Mouse (Mus musculus) regulatory T cell (primary cell): Measurements from ENCODE around the gene Upk1b.

Experiments used
- in situ Hi-C: fragments of 300-600 bp; cut with MboI, MseI; formaldehyde crosslinking; loops from one replicate; pipeline ENCODE4 v1.15.1; 2025; ENCODE audit warnings: high pct_unique_total_duplicates

The Upk1b gene

GRCm38 (mm10) chr16:38762401-38762800 is 37.7 kb downstream of the Upk1b start:
- in situ Hi-C loops, result no loop called here

GRCm38 (mm10) chr16:38761972-38762371 is 38.2 kb downstream of the Upk1b start:
- in situ Hi-C loops, result no loop called here

GRCm38 (mm10) chr16:38760834-38761375 is 39.2 kb downstream of the Upk1b start:
- in situ Hi-C loops, result no loop called here

GRCm38 (mm10) chr16:38760239-38760638 is 39.9 kb downstream of the Upk1b start:
- in situ Hi-C loops, result no loop called here

GRCm38 (mm10) chr16:38758104-38758861 is 41.8 kb downstream of the Upk1b start:
- in situ Hi-C loops, result no loop called here

- in situ Hi-C loops, result no loop called here
Measured at GRCm38 (mm10) chr16:38757626-38758025, 42.5 kb downstream of the Upk1b start.

GRCm38 (mm10) chr16:38756572-38756971 is 43.6 kb downstream of the Upk1b start:
- in situ Hi-C loops, result no loop called here

- in situ Hi-C loops, result no loop called here
Measured at GRCm38 (mm10) chr16:38756177-38756503, 44.0 kb downstream of the Upk1b start.

- in situ Hi-C loops, result no loop called here
Measured at GRCm38 (mm10) chr16:38755452-38756176, 44.5 kb downstream of the Upk1b start.

- in situ Hi-C loops, result no loop called here
Measured at GRCm38 (mm10) chr16:38753631-38754030, 46.5 kb downstream of the Upk1b start.

GRCm38 (mm10) chr16:38750803-38751202 is 49.3 kb downstream of the Upk1b start:
- in situ Hi-C loops, result no loop called here

GRCm38 (mm10) chr16:38743941-38744673 is 56.0 kb downstream of the Upk1b start:
- in situ Hi-C loops, result no loop called here

GRCm38 (mm10) chr16:38742659-38743131 is 57.4 kb downstream of the Upk1b start:
- in situ Hi-C loops, result no loop called here

GRCm38 (mm10) chr16:38742113-38742658 is 57.9 kb downstream of the Upk1b start, which contains the start of gene B4galt4:
Gene B4galt4, plus strand, starts transcription at chr16:38742264.
- in situ Hi-C loops, result no loop called here

- in situ Hi-C loops, result no loop called here
Measured at GRCm38 (mm10) chr16:38741204-38741903, 58.8 kb downstream of the Upk1b start.

- in situ Hi-C loops, result no loop called here
Measured at GRCm38 (mm10) chr16:38730921-38731320, 69.2 kb downstream of the Upk1b start.

- in situ Hi-C loops, result loop anchor here (10.0 kb wide), 1 partner anchor 165 kb away; no protein-coding TSS in a partner anchor
Measured at GRCm38 (mm10) chr16:38729610-38730288, 70.4 kb downstream of the Upk1b start.

GRCm38 (mm10) chr16:38729139-38729538 is 71.0 kb downstream of the Upk1b start:
- in situ Hi-C loops, result loop anchor here (10.0 kb wide), 1 partner anchor 164 kb away; no protein-coding TSS in a partner anchor

GRCm38 (mm10) chr16:38728576-38729132 is 71.5 kb downstream of the Upk1b start:
- in situ Hi-C loops, result loop anchor here (10.0 kb wide), 1 partner anchor 164 kb away; no protein-coding TSS in a partner anchor

GRCm38 (mm10) chr16:38724974-38725373 is 75.2 kb downstream of the Upk1b start:
- in situ Hi-C loops, result loop anchor here (5.0 to 10.0 kb wide), 2 partner anchors 103 to 160 kb away; no protein-coding TSS in a partner anchor
